In genomic region chr7:141918407-141918806, GRCm38 (mm10) we compare ENCODE assay signal across 8 mouse cellular contexts. TPM values are rescaled to one million over a fixed set of nuclear protein-coding genes. Genes with fewer than 3 reads are reported as not detected.
DNase-seq lines count a peak whose midpoint lies in the region; ATAC-seq and TF ChIP-seq lines count a peak whose summit lies in the region.

Tollip (minus strand) TSS chr7:141918507.

- H3K27me3 ChIP-seq in midbrain, embryonic 13.5 days: peaks cover 6% of the 10 kb centered on the region

- peaks cover under 1% of the 10 kb centered on the region; the same call in 1 of the 2 replicates for H3K4me1 ChIP-seq in midbrain, embryonic 13.5 days (replicated peaks)

- no peak for TF ChIP-seq POLR2A in brain, embryonic 14.5 days (IDR thresholded peaks at IDR 0.05; ENCODE audit: borderline replicate concordance, extremely low read depth, insufficient read depth, insufficient read length, poor library complexity, severe bottlenecking)

- no peak for TF ChIP-seq CTCF in brain, embryonic 14.5 days (IDR thresholded peaks at IDR 0.05; ENCODE audit: borderline replicate concordance, extremely low read depth, insufficient read depth, insufficient read length)

- H3K4me2 ChIP-seq in midbrain, embryonic 13.5 days (replicated peaks): no peak within 1 kb of the TSS

- H3K9ac ChIP-seq in midbrain, embryonic 13.5 days (replicated peaks): no peak within 1 kb of the TSS

- ATAC-seq in midbrain, embryonic 13.5 days: no peak

- no peaks in the 10 kb centered on the region for H3K9me3 ChIP-seq in midbrain, embryonic 13.5 days

- 90% methylated on average over 2 of the region's 2 CpGs for WGBS in midbrain, embryonic 13.5 days

- H3K4me3 ChIP-seq in midbrain, embryonic 13.5 days (replicated peaks): no peak within 1 kb of the TSS

- H3K27ac ChIP-seq in midbrain, embryonic 13.5 days: no peak within 1 kb of the TSS

- H3K36me3 ChIP-seq in midbrain, embryonic 13.5 days: no peaks in the 10 kb centered on the region

- DNase-seq in layer of hippocampus, adult 8-10 months (ENCODE audit: low spot score in 2 of 2): no peak
- DNase-seq in layer of hippocampus, adult 9-10 months (ENCODE audit: low spot score): no peak
- no peak for DNase-seq in brain, embryonic 14.5 days (ENCODE audit: low read depth)
- no peak for DNase-seq in heart, adult 8-10 months (ENCODE audit: low spot score)
- no peak for DNase-seq in layer of hippocampus, postnatal 14 days (ENCODE audit: low spot score in 2 of 2)
- DNase-seq in c-Kit-positive CD71-positive TER-119-positive erythroid progenitor cells, embryonic 14.5 days (ENCODE audit: low spot score): no peak
- DNase-seq in spleen, postnatal 10 days (ENCODE audit: low spot score in 2 of 2): no peak

RNA-seq across cellular contexts. Expression of gene Tollip, which starts in this region (rescaled TPM):
- 100 to 1,000 TPM; 102 to 118 (median 106) TPM for total RNA-seq in layer of hippocampus, adult 8-10 months (2022)
- 86.3 and 87.4 TPM in 2 replicates for polyA plus RNA-seq in brain, embryonic 14.5 days (2012; rRNA removed)
- 10 to 100 TPM; 55.3 to 61.2 (median 57.8) TPM for total RNA-seq in heart, adult 8-10 months (2022)
- total RNA-seq in layer of hippocampus, postnatal 14 days (2021): 100 to 1,000 TPM; 135 to 142 TPM
- 69.0 and 71.2 TPM in 2 replicates for polyA plus RNA-seq in midbrain, embryonic 13.5 days (2015; fragmentation: Nextera tagmentation; extraction: Ambion mirVana)
